Mouse (Mus musculus) monocyte, adult 2 months (primary cell): Measurements from ENCODE around the gene Wdr20.
"Not testable (repeated sequence)": the region's sequence is repeated elsewhere in the genome, so short reads cannot be mapped to it uniquely, and the experiment has no call there.

Experiments used
- DNase-seq, 2 experiments: peaks; one replicate each; pipeline ENCODE4 v3.0.0; 2022; ENCODE audit warnings: low spot score in 2 of 2, low read depth in 1 of 2

Wdr20 gene

GRCm38 (mm10) chr12:110711270-110711669 lies 26.5 kb upstream of the Wdr20 start:
- DNase-seq, result no peak

- no peak for DNase-seq
Observed at GRCm38 (mm10) chr12:110713784-110714183, 24.0 kb upstream of the Wdr20 start.

GRCm38 (mm10) chr12:110714215-110714614 lies 23.5 kb upstream of the Wdr20 start:
- no peak for DNase-seq

GRCm38 (mm10) chr12:110716004-110716403 lies 21.7 kb upstream of the Wdr20 start:
- DNase-seq, result no peak

GRCm38 (mm10) chr12:110725051-110725450 lies 12.7 kb upstream of the Wdr20 start:
- no peak for DNase-seq

- DNase-seq, result no peak
Observed at GRCm38 (mm10) chr12:110725489-110725888, 12.3 kb upstream of the Wdr20 start.

GRCm38 (mm10) chr12:110726428-110726827 lies 11.3 kb upstream of the Wdr20 start:
- DNase-seq, result no peak

- not testable (repeated sequence) for DNase-seq
Observed at GRCm38 (mm10) chr12:110733254-110733653, 4.5 kb upstream of the Wdr20 start.

GRCm38 (mm10) chr12:110736641-110737040 lies 1.1 kb upstream of the Wdr20 start:
- DNase-seq, result no peak

- no peak for DNase-seq
Observed at GRCm38 (mm10) chr12:110738158-110738921, 596 bp downstream of the Wdr20 start.

GRCm38 (mm10) chr12:110750770-110751439 lies 13.2 kb downstream of the Wdr20 start:
- no peak for DNase-seq

GRCm38 (mm10) chr12:110752703-110753102 lies 15.0 kb downstream of the Wdr20 start:
- DNase-seq, result no peak

- DNase-seq, result no peak
Observed at GRCm38 (mm10) chr12:110753976-110754375, 16.2 kb downstream of the Wdr20 start.

- DNase-seq, result no peak
Observed at GRCm38 (mm10) chr12:110757161-110757560, 19.4 kb downstream of the Wdr20 start.

- no peak for DNase-seq
Observed at GRCm38 (mm10) chr12:110758932-110759331, 21.2 kb downstream of the Wdr20 start.

GRCm38 (mm10) chr12:110762321-110762720 lies 24.6 kb downstream of the Wdr20 start:
- no peak for DNase-seq

- DNase-seq, result peak in 1 of 2 experiments; percentile 23
Observed at GRCm38 (mm10) chr12:110764531-110764930, 26.8 kb downstream of the Wdr20 start.

- no peak for DNase-seq
Observed at GRCm38 (mm10) chr12:110768562-110768961, 30.8 kb downstream of the Wdr20 start.

- DNase-seq, result no peak
Observed at GRCm38 (mm10) chr12:110769660-110770297, 32.0 kb downstream of the Wdr20 start.

GRCm38 (mm10) chr12:110770479-110771247 lies 32.9 kb downstream of the Wdr20 start:
- peak in 1 of 2 experiments; percentile 3 for DNase-seq

GRCm38 (mm10) chr12:110771961-110772360 lies 34.2 kb downstream of the Wdr20 start:
- no peak for DNase-seq
